Mouse (Mus musculus): Measurements from ENCODE around the gene Synpr. TPM values are rescaled to one million over a fixed set of nuclear protein-coding genes. Genes with fewer than 3 reads are reported as not detected.

The Synpr gene
- polyA plus RNA-seq, 1 experiment from 2014 or later, result 0.19 TPM

DNA sequence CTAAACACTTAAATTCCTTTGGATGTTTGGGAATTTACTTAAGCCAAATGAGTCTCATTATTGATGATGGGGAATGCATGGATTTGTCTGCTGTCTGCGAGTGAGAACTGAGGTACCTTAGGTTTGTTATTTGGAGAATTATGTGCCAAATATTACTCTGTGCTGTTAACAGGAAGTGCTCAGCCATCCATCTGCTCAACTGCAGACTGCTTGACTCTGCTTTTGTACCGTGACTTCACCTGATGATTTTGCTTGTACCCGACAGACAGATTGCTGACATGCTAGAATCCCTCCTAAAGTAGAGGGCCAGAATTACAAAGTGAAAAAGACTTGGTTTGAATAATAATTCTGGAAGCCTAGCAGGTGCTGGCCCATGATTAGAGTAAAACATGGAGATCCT lies 9.6 kb downstream of the Synpr start:
- Histone ChIP-seq H3K36me3 (no peaks in the 10 kb centered on the region), H3K27ac (no peak overlapping the region), H3K9ac (no peak overlapping the region), H3K9me3 (replicated peaks) (no peaks in the 10 kb centered on the region), H3K27me3 (replicated peaks) (no peaks in the 10 kb centered on the region), H3K4me1 (no peaks in the 10 kb centered on the region), H3K4me2 (no peak overlapping the region), H3K4me3 (no peak overlapping the region)
- ATAC-seq, result no peak
- 68% methylated on average over 3 of the region's 3 CpGs for WGBS (ENCODE audit: insufficient replicate concordance)

GRCm38 (mm10) chr14:13314323-13314722 lies 29.7 kb downstream of the Synpr start:
- 38% methylated on average over 1 of the region's 1 CpGs for WGBS (ENCODE audit: insufficient replicate concordance)
- no peaks in the 10 kb centered on the region for H3K4me1 ChIP-seq

GRCm38 (mm10) chr14:13328461-13328860 lies 43.9 kb downstream of the Synpr start:
- Histone ChIP-seq H3K4me1 (no peaks in the 10 kb centered on the region), H3K27me3 (replicated peaks) (no peaks in the 10 kb centered on the region), H3K9me3 (replicated peaks) (no peaks in the 10 kb centered on the region), H3K27ac (no peak overlapping the region), H3K4me3 (no peak overlapping the region), H3K36me3 (no peaks in the 10 kb centered on the region), H3K4me2 (no peak overlapping the region), H3K9ac (no peak overlapping the region)
- no peak for ATAC-seq
- 54% methylated on average over 2 of the region's 2 CpGs for WGBS (ENCODE audit: insufficient replicate concordance)

More at GRCm38 (mm10) chr14:13314323-13314722, 29.7 kb downstream of the Synpr start:
- no peaks in the 10 kb centered on the region for H3K27me3 ChIP-seq (replicated peaks)
- H3K36me3 ChIP-seq, result no peaks in the 10 kb centered on the region
- ATAC-seq, result no peak
- no peak overlapping the region for H3K4me3 ChIP-seq
- H3K9me3 ChIP-seq (replicated peaks), result no peaks in the 10 kb centered on the region
- no peak overlapping the region for H3K4me2 ChIP-seq
- no peak overlapping the region for H3K9ac ChIP-seq
- no peak overlapping the region for H3K27ac ChIP-seq

GRCm38 (mm10) chr14:13332497-13333306 lies 48.1 kb downstream of the Synpr start:
- no peaks in the 10 kb centered on the region for H3K27me3 ChIP-seq (replicated peaks)
- WGBS (ENCODE audit: insufficient replicate concordance), result 56% methylated on average over 10 of the region's 10 CpGs
- no peak overlapping the region for H3K9ac ChIP-seq
- no peaks in the 10 kb centered on the region for H3K4me1 ChIP-seq
- H3K4me3 ChIP-seq, result no peak overlapping the region
- no peak for ATAC-seq
- H3K9me3 ChIP-seq (replicated peaks), result no peaks in the 10 kb centered on the region
- no peak overlapping the region for H3K27ac ChIP-seq
- H3K4me2 ChIP-seq, result no peak overlapping the region
- H3K36me3 ChIP-seq, result no peaks in the 10 kb centered on the region

DNA sequence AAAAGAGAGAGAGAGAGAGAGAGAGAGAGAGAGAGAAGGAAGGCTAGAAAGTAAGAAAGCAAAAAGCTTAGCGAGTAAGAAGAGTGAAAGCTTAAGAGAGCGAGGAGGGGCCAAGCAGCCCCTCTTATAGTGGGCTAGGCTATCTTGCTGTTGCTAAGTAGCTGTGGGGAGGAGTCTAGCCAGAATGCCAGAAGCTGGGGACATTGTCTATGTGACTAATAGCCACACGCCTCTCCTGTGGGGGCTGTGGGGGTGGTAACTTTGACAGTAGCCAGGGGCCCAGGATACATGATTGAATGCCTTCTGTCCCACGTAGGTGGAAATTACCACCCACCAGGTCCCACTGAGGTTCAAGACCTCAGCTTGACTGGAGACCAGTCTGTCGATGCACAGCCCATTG lies 48.8 kb downstream of the Synpr start:
- Histone ChIP-seq H3K4me2 (no peak overlapping the region), H3K9ac (no peak overlapping the region), H3K27me3 (replicated peaks) (no peaks in the 10 kb centered on the region), H3K9me3 (replicated peaks) (no peaks in the 10 kb centered on the region), H3K4me1 (no peaks in the 10 kb centered on the region), H3K4me3 (no peak overlapping the region), H3K36me3 (no peaks in the 10 kb centered on the region), H3K27ac (no peak overlapping the region)
- 51% methylated on average over 5 of the region's 5 CpGs for WGBS (ENCODE audit: insufficient replicate concordance)
- no peak for ATAC-seq

GRCm38 (mm10) chr14:13336162-13336561 lies 51.6 kb downstream of the Synpr start:
- Histone ChIP-seq H3K4me3 (no peak overlapping the region), H3K27ac (no peak overlapping the region), H3K4me1 (no peaks in the 10 kb centered on the region), H3K36me3 (no peaks in the 10 kb centered on the region), H3K9me3 (replicated peaks) (no peaks in the 10 kb centered on the region), H3K4me2 (no peak overlapping the region), H3K27me3 (replicated peaks) (no peaks in the 10 kb centered on the region), H3K9ac (no peak overlapping the region)
- no peak for ATAC-seq
- 58% methylated on average over 4 of the region's 4 CpGs for WGBS (ENCODE audit: insufficient replicate concordance)

DNA sequence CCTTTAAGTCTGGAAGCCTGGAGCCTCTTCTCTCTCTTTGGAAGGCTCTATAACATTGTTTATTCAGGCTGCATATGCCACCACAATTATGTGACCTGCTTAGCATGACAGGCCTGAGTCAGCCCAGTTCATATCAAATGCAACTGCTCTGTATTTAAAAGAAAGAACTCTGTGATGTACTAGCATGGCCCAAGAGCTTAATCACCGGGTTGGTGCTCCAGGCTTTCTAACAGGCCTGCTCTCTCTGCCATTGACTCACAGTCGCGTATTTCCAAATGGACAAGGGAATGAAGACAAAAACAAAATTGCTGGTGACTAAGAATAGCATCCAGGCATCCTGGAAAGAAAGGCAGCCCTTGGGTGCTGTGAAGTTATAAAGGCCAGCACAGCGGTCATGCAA lies 56.1 kb downstream of the Synpr start:
- Histone ChIP-seq H3K4me2 (no peak overlapping the region), H3K27me3 (replicated peaks) (no peaks in the 10 kb centered on the region), H3K4me1 (no peaks in the 10 kb centered on the region), H3K9ac (no peak overlapping the region), H3K27ac (no peak overlapping the region), H3K9me3 (replicated peaks) (no peaks in the 10 kb centered on the region), H3K4me3 (no peak overlapping the region), H3K36me3 (no peaks in the 10 kb centered on the region)
- WGBS (ENCODE audit: insufficient replicate concordance), result 73% methylated on average over 4 of the region's 4 CpGs
- no peak for ATAC-seq

GRCm38 (mm10) chr14:13344240-13344639 lies 59.7 kb downstream of the Synpr start:
- no peaks in the 10 kb centered on the region for H3K27me3 ChIP-seq (replicated peaks)
- H3K27ac ChIP-seq, result no peak overlapping the region
- H3K9ac ChIP-seq, result no peak overlapping the region
- no peaks in the 10 kb centered on the region for H3K36me3 ChIP-seq
- H3K4me1 ChIP-seq, result no peaks in the 10 kb centered on the region
- H3K9me3 ChIP-seq (replicated peaks), result no peaks in the 10 kb centered on the region
- no peak overlapping the region for H3K4me3 ChIP-seq
- 50% methylated on average over 2 of the region's 2 CpGs for WGBS (ENCODE audit: insufficient replicate concordance)
- ATAC-seq, result no peak
- H3K4me2 ChIP-seq, result no peak overlapping the region

GRCm38 (mm10) chr14:13349170-13349865 lies 64.7 kb downstream of the Synpr start:
- H3K4me1 ChIP-seq, result no peaks in the 10 kb centered on the region
- no peak for ATAC-seq
- H3K27ac ChIP-seq, result no peak overlapping the region
- no peak overlapping the region for H3K4me2 ChIP-seq
- no peak overlapping the region for H3K9ac ChIP-seq
- WGBS (ENCODE audit: insufficient replicate concordance), result 48% methylated on average over 4 of the region's 4 CpGs
- no peaks in the 10 kb centered on the region for H3K27me3 ChIP-seq (replicated peaks)
- H3K4me3 ChIP-seq, result no peak overlapping the region
- H3K9me3 ChIP-seq (replicated peaks), result no peaks in the 10 kb centered on the region
- no peaks in the 10 kb centered on the region for H3K36me3 ChIP-seq

GRCm38 (mm10) chr14:13354154-13354553 lies 69.6 kb downstream of the Synpr start:
- H3K36me3 ChIP-seq, result no peaks in the 10 kb centered on the region
- no peaks in the 10 kb centered on the region for H3K4me1 ChIP-seq
- H3K4me3 ChIP-seq, result no peak overlapping the region
- WGBS (ENCODE audit: insufficient replicate concordance), result 11% methylated on average over 5 of the region's 5 CpGs
- no peak overlapping the region for H3K27ac ChIP-seq
- H3K9me3 ChIP-seq (replicated peaks), result no peaks in the 10 kb centered on the region
- no peak for ATAC-seq
- H3K4me2 ChIP-seq, result no peak overlapping the region
- H3K9ac ChIP-seq, result no peak overlapping the region
- H3K27me3 ChIP-seq (replicated peaks), result no peaks in the 10 kb centered on the region

DNA sequence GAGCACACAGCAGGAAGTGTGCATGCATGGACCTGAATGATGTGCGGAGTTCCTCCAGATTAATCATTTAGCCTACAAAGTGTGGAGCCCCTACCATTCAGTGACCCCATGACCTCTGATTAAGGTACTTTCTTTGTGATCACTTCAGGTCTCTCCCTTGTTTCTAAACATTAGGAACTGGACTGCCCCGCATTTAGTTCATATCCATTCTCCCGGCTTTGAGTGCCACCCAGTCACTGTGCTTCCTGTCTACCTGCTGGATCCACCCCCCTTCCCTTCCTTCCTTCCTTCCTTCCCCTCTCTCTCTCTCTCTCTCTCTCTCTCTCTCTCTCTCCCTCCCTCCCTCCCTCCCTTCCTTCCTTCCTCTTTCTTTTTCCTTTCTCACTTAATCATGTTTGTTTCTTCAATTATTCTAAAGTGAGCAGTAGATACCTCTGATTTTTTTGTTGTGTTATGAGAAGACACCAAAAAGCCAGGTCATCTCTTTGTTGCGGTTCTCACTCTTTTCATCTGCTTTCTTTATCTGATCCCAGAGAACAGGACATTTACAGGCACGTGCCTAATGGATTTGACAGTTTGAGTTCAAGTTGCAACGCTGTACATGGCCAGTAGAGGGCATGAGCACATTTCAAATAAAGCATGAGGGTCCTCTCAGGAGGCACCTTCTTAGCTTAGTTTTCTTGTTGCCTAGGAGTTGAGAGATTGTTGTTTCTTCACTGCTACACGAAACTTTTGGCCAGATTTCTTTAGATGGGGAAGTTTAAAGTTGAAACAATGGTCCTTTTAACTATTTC lies 71.2 kb downstream of the Synpr start:
- no peaks in the 10 kb centered on the region for H3K9me3 ChIP-seq (replicated peaks)
- no peak overlapping the region for H3K4me3 ChIP-seq
- H3K4me2 ChIP-seq, result no peak overlapping the region
- H3K27ac ChIP-seq, result no peak overlapping the region
- WGBS (ENCODE audit: insufficient replicate concordance), result 15% methylated on average over 7 of the region's 7 CpGs
- no peaks in the 10 kb centered on the region for H3K4me1 ChIP-seq
- H3K27me3 ChIP-seq (replicated peaks), result no peaks in the 10 kb centered on the region
- ATAC-seq, result no peak
- H3K9ac ChIP-seq, result no peak overlapping the region
- H3K36me3 ChIP-seq, result no peaks in the 10 kb centered on the region

GRCm38 (mm10) chr14:13357101-13357667 lies 72.6 kb downstream of the Synpr start:
- no peak overlapping the region for H3K27ac ChIP-seq
- no peaks in the 10 kb centered on the region for H3K27me3 ChIP-seq (replicated peaks)
- H3K4me1 ChIP-seq, result no peaks in the 10 kb centered on the region
- no peaks in the 10 kb centered on the region for H3K36me3 ChIP-seq
- 58% methylated on average over 5 of the region's 5 CpGs for WGBS (ENCODE audit: insufficient replicate concordance)
- H3K9ac ChIP-seq, result no peak overlapping the region
- no peak overlapping the region for H3K4me2 ChIP-seq
- no peaks in the 10 kb centered on the region for H3K9me3 ChIP-seq (replicated peaks)
- no peak for ATAC-seq
- no peak overlapping the region for H3K4me3 ChIP-seq

Data from liver, embryonic 12.5 days (tissue).